Mouse (Mus musculus) 3134 (cell line): Measurements from ENCODE around the gene Sugt1.

Experiments used
- DNase-seq: peaks from one replicate; pipeline ENCODE4 v3.0.0-alpha.2; 2011; ENCODE audit warnings: low spot score; ENCODE audit not compliant: insufficient read length; ENCODE audit errors: extremely low read depth

The Sugt1 gene

DNA sequence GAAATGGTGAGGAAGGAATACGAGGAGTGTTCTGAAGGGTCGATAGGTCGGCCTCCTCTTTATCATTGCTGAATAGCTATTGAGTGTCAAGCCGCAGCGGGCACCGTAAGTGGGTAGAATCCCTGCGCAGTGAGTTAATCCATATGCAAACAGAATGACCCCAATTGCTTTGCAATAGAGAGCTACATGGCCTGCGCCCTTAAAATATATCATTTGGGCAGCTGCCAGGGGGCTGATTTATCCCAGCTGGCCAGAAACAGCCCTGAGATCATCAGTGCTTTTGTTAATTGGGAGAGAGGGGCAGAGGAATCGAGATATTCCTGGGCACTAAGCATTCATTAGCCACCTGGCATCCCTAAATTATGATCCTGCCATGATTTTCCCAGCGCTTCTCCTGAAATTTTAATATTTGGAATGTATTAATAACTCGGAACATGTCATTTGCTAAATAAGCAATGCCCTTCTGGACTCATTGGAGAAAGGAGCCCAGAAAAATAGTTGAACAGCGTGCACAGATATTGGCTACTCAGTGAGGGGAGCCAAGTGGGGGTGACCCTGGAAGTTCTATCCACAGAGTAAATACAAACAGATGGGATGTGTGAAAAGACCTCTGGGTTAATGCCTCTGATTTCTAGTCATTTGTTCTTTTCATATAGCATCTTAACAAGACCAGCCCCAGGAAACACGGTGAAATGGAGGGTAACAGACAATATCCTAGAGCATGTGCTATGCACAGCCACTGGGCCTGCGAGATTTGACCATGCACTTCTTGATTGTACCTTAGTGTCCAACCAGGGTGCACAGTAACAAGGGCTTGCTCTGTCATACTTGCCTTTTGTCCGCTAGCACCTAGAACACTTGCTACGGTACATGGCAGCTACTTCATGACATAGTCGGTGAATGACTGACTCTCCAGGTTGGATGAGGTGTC is 85.9 kb downstream of the Sugt1 start:
- no peak for DNase-seq

DNA sequence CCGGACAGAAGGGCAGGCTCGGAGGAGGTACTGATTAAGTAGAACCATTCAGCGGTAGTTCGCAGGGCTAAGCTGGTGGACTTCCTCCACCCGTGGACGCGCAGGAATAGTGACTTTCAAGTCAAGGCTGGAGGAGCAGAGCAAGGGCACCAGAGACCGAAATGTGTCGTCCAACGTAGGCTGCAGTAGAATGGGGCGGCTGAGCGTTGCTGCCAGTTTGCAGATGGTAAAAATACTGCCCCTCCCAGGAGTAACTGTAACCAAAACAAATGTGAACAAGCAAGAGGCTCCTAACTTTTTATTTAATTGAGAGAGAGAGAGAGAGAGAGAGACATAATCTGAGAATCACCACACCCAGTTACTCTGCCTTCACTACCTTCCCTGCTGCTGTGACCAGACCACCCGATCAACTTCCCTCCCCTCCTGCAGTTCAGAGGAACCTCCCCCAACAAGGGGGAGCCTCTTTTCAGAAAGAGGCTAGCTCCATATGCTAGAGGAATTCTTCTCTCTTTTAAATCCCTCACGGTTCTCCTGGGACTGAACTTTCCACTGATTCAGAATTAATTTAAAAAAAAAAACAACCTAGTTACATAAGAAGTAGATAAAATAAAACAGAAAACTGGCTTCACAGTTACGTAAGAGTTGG is 89.7 kb downstream of the Sugt1 start:
- no peak for DNase-seq

DNA sequence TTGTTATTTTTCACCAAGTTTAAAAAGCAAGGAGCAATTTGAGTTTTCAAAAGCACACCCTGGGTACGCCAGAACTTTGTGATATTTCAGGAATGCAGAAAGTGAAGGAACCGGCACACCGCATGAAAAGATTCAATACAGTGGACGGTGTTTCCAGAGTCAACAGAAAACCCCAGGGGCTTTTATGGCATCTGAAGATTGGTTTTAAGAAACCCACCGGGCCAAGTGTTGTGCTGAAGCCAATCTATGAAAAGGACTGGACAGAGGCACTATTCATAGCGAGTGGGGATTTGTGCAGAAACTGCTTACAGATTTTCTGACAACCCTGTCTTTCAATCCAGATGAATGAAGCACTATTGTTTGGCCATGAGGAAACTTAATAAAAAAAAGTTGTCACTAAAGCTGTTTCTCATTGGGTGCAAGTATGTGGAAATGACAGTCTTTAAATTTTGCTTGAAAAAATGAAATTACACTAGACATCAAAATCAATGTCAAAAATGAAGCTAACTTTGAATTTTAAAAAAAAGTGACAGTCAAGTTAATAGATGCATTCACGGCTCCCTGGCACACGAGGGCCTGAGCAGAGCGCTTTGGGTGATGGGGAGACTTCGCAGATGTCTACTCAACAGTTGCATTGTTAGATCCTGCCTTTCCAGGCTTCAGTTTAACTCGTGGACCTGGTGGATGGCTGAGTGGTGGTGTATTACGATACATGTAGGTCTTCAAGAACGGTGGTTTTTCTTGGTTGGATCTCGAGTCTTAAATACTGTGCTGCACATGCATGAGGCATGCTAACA is 90.6 kb downstream of the Sugt1 start:
- no peak for DNase-seq

DNA sequence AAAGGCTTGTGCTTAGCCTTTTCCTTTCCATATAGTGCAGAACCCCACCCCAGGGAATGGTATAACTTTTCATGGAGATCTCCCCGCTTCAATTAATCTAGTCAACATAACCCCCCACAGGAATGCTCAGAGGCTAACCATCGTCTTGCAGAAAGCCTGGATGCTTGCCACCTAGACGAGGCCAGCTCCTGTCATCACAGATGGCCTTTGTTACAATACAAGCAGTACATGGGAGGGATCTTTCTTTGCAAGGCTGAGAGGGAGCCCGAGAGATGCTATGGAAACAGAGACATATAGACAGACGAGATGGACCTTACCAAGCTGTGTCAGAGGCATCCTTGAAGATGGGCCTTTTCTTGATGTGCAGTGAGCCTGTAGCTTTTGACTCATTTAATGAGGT is 93.2 kb downstream of the Sugt1 start:
- DNase-seq, result no peak
